Mouse (Mus musculus) kidney, postnatal 36 days (tissue): ENCODE results near the gene D030056L22Rik.
A peak's percentile ranks its signal among the peaks of the same experiment; 100 is the strongest.

Experiments used
- DNase-seq, 2 experiments: peaks; one replicate each; pipeline ENCODE4 v3.0.0; 2021 to 2022; ENCODE audit warnings: mixed read lengths in 2 of 2

Gene D030056L22Rik

GRCm38 (mm10) chr19:18712866-18713300 is at the start of gene D030056L22Rik:
Gene D030056L22Rik, plus strand, starts transcription at chr19:18713193.
- peak; percentile 98 to 99 for DNase-seq

DNA sequence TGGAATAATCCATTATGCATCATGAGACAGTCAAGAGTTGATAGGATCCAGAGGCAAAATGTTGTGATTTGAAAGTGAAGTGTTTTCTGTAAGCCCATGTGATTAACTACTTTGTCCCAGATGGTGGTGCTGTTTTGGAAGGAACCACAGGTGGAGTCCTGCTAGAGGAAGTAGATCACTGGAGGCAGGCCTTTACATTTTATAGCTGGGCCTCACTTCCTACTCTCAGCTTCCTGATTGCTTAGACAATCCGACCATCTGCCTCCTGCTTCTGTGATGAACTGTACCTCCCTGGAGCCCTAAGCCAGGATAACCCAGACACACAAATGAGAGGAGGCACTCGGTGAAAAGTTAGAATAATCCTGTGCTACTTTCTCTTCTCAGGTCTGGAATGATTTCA is 49.1 kb upstream of the D030056L22Rik start:
- no peak for DNase-seq

GRCm38 (mm10) chr19:18666966-18667365 is 46.0 kb upstream of the D030056L22Rik start:
- no peak for DNase-seq

DNA sequence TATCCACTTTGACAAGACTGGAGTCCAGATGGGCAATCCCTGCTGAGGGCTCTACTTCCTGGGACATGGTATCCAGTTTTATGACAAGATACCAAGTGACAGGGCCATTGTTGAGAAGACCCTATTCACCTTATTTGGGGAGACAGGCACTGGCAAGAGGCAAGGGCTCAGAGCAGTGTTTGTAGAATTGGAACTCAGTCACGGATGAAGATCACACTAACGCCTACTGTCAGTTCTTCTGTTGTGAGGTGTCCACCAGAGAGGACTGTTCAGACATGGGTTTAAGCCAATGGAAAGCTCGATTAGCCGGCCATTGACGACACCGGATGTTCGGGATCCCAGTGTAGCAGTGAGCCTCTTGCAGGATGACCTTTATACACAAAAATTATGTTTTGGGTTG is 43.4 kb upstream of the D030056L22Rik start:
- no peak for DNase-seq

DNA sequence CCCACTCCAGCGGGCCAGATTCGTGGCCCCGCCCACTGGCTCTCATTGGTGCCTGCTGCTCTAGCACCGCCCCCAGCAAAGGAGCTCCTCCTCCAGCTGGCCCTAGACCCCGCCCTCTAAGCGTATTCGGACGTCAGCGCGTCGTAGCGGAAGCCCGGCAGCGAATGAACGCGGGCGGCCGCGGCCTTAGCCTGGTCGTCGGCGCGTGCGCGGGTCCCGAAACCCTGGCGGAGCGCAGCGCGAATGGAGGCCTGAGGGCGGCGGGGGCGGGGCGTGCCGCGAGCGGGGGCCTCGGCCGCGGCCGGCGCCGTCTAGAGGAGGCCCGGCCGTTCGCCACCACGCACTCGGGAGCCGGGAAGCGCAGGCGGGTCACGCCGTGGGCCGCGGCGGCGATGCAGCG is 42.4 kb upstream of the D030056L22Rik start, which contains the start of gene Carnmt1:
Carnmt1 (plus strand) TSS at position 157 of the 400 bp plus-strand sequence.
- DNase-seq = peak; percentile 99

- DNase-seq = peak; percentile 20 to 63
These were observed 41.8 kb upstream of the D030056L22Rik start for GRCm38 (mm10) chr19:18671056-18671741.

DNA sequence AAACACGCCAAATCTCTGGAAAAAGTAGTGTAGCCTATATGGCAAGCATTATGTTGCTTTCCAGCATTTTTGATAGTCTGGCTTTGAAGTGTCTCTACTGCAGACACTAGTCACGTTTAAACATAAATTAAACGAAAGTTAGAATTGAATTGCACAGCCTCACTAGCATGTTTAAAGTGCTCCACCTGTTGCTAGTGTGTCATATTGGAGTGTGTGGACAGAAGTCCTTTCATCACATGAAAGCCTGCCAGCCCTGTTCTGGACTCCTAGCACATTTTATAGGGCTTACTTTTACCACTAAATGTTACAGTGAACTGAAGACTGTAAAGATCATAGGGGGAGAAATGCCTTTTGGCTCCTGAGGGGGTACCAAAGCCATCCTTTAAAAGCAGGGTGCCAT is 40.5 kb upstream of the D030056L22Rik start:
- no peak for DNase-seq

GRCm38 (mm10) chr19:18673116-18673515 is 39.9 kb upstream of the D030056L22Rik start:
- DNase-seq = no peak

- DNase-seq = no peak
These were observed 30.9 kb upstream of the D030056L22Rik start for GRCm38 (mm10) chr19:18682142-18682541.

DNA sequence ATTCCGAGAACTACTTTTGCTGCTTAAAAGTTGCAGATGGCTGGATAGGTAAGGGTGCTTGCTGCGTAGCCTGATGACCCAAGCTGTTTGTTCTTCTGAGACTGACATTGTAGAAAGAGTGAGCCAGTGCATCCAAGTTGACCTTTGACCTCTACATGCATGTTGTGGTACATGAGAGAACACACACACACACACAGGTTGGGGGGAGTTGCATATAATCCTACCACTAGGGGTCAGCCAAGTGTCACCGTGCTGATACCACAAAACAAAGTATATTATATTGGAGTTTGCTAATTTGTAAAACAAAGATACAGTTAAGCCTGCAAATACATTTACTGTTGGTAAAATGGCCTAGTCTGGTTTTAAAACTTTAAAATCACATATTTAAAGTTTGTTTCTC is 25.4 kb upstream of the D030056L22Rik start:
- peak; percentile 44 to 64 for DNase-seq

GRCm38 (mm10) chr19:18692176-18692575 is 20.8 kb upstream of the D030056L22Rik start:
- no peak for DNase-seq

DNA sequence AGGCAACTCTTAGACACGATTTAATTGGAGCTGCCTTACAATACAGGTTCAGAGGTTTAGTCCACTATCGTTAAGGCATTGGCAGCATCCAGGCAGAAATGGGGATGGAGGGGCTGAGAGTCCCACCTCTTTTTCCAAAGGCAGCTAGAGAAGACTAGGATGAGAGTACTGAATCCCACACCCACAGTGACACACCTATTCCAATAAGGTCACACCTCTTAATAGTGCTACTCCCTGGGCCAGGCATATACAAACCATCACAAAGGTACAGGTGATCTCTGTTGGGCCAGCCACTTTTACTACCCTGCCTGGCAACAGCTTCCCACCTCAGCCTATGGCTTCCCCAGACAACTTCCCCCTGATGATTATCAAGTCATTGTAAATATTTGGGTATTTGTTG is 20.2 kb upstream of the D030056L22Rik start:
- DNase-seq = no peak

DNA sequence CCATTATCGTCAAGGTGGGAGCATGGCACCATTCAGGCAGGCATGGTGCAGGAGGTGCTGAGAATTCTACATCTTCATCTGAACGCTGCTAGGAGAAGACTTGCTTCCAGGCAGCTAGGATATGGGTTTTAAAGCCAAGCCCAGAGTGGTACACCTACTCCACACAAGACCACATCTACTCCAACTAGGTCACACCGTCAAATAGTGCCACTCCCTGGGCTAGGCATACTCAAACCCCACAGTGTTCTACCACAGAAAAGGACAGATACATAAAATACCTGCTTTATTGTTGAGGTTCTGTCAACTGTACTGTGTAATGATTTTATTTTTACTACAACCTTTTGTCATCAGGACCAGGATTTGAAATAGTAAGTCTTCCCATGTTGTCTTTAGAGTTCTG is 17.9 kb upstream of the D030056L22Rik start:
- no peak for DNase-seq

DNA sequence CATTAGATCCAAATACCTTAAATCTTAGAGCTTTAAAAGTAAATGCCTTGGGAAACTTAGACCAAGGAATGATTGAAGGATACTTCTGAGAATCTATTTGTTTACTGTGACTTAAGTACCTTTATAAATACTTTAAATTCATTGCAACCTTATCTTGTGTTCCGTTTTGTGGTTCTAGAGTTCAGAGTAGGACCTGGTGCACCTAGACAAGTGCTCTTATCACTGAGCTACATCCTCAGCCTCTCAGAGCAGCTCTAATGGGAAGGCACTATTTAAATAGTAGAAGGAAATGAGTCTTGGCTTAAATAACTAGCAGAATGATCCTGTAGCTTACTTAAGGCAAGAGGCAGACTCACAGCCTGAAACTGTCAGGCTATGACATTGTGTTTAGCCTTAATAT is 17.4 kb upstream of the D030056L22Rik start:
- DNase-seq = no peak

DNA sequence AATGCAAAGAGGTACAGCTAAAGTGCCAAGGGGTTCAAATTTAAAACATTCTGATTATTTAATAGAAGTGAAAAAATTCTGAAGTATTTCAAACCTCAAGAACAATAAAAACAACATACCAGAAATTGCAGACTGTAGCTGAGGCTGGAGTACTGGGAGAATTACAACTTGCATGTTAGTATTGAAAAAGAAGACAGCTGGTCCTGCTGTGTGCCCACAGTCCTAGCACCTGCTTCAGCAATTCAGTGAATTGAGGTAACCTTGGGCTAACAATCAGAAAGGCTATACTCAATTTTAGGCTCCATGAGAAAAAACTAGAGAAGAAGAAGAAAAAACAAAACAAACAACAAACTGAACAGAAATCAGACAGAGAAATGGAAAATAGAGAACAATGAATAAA is 4.9 kb upstream of the D030056L22Rik start:
- no peak for DNase-seq

DNA sequence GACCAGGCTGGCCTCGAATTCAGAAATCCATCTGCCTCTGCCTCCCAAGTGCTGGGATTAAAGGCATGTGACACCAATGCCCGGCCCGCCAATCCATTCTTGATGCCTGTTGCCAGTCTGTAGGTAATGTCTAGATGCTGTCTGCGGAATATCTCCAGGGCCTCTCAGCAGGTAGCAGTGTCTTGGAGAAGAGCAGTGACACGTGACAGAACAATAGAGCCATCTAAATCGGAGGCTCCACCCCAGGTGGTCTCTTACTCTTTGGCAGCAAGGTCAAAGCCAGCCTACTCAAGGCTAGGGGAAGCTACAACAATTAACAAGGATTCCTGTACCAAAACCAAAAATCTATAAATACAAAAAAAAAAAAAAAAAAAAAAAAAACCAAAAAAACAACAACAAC is 2.1 kb upstream of the D030056L22Rik start:
- DNase-seq = no peak

- no peak for DNase-seq
These were observed 1.4 kb upstream of the D030056L22Rik start for GRCm38 (mm10) chr19:18711589-18711988.

- no peak for DNase-seq
These were observed 684 bp upstream of the D030056L22Rik start for GRCm38 (mm10) chr19:18712153-18712865.

DNA sequence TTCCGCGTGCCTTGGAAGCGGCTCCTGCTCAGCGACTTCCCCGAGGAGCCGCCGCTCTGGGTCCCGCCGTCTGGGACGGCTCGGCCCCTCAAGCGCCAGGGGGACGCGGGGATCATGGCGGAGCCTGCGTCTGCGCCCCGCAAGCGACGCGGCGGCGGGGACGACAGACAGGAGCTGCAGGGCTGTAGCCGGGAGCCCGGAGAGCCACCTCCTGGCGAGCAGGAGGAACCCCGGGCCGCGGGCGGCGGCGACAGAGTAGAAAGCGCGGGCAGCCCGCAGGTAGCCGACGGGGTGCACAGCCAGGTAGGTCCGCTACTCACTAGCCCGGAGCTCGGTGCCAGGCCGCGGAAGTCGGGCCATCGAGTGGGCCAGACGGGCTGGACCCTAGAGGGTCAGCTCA is 364 bp downstream of the D030056L22Rik start:
- DNase-seq = peak; percentile 46 to 77

DNA sequence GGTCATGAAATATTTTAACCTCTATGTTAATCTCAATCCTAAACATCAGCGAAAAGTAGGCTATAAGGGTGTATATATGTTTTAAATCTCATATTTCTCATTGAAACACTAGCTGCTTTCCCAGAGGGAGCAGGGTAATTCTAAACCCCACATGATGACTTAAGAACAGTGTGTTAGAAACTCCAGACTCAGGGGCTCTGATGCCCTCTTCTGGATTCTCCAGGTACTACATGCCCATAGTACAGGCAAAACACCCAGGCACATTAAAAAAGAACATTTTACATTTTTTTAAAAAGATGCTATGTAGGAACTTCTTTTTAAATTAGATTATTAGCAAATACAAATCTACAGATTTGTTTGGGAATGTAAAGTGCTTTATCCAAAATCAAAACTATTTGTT is 3.4 kb downstream of the D030056L22Rik start:
- DNase-seq = peak; percentile 82 to 86

- DNase-seq = peak in 1 of 2 experiments; percentile 35
These were observed 7.3 kb downstream of the D030056L22Rik start for GRCm38 (mm10) chr19:18720337-18720736.

GRCm38 (mm10) chr19:18725186-18725585 is 12.2 kb downstream of the D030056L22Rik start:
- DNase-seq = no peak

- DNase-seq = no peak
These were observed 17.3 kb downstream of the D030056L22Rik start for GRCm38 (mm10) chr19:18730255-18730654.

GRCm38 (mm10) chr19:18731077-18731476 is 18.1 kb downstream of the D030056L22Rik start:
- no peak for DNase-seq
